Mouse (Mus musculus) bone marrow macrophage, adult 2 months (primary cell): ENCODE data around the gene Fblim1.

Experiments used
- CTCF ChIP-seq: IDR thresholded peaks from 2 replicates; pipeline ENCODE4 v1.5.1; 2012; ENCODE audit warnings: low read depth, mild to moderate bottlenecking, low read length, moderate library complexity
- POLR2A ChIP-seq: IDR thresholded peaks from 2 replicates; pipeline ENCODE4 v1.6.1; 2012; ENCODE audit warnings: mild to moderate bottlenecking, low read depth, low read length, borderline replicate concordance

DNA sequence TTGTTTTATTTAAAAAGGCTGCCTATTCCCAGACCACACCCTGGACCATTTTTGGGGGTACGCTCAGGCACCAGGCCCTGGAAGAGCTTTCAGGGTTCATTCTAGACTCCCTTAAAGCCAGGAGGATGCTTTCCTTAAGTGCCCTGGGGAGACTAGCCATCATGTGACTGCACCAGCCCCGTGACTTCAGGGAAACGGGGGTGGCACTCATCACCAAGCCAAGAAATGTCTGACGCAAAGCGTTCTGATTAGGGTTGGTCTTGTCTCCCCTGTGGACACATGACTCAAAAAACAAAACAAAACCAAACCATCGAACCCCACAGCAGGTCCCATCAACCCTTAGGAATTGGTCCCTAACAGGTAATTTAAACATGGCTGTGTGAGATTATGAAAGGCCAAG is 45.4 kb upstream of the Fblim1 start:
- TF ChIP-seq CTCF (no peak), POLR2A (no peak)
